Mouse (Mus musculus) heart, adult 2 months (tissue): ENCODE measurements at regions not wholly inside any gene's neighbourhood (a gene's known extent, or its start where the extent isn't known, plus 50 kb on each side); places are given as distances from the start of the nearest gene placed in this dataset.

ENCODE experiments used
- DNase-seq, 2 experiments: peaks; one replicate each; pipeline ENCODE4 v3.0.0; 2021
- H3K27ac ChIP-seq: fragments of 200-600 bp; 2 replicates; pipeline ENCODE4 v1.8.1; 2022
- H3K27me3 ChIP-seq: fragments of 200-500 bp; 2 replicates; pipeline ENCODE4 v1.6.1; 2012; ENCODE audit warnings: mild to moderate bottlenecking, low read length, inconsistent platforms, mixed read lengths; ENCODE audit not compliant: control insufficient read depth, insufficient read depth
- H3K36me3 ChIP-seq: fragments of 200-500 bp; 2 replicates; pipeline ENCODE4 v1.6.1; 2012; ENCODE audit warnings: low read length, inconsistent platforms; ENCODE audit not compliant: control insufficient read depth, insufficient read depth
- H3K4me1 ChIP-seq: fragments of 200-500 bp; 2 replicates; pipeline ENCODE4 v1.6.1; 2011; ENCODE audit warnings: low read length; ENCODE audit not compliant: control insufficient read depth, insufficient read depth
- H3K4me3 ChIP-seq: fragments of 200-600 bp; 2 replicates; pipeline ENCODE4 v1.8.1; 2022
- H3K79me2 ChIP-seq: fragments of 200-500 bp; replicated peaks from 2 replicates; pipeline ENCODE4 v1.6.1; 2012; ENCODE audit warnings: mild to moderate bottlenecking, inconsistent platforms, low read length, moderate library complexity, mixed read lengths; ENCODE audit not compliant: control insufficient read depth, insufficient read depth
- H3K9ac ChIP-seq: fragments of 200-500 bp; 2 replicates; pipeline ENCODE4 v1.6.1; 2012; ENCODE audit warnings: low read depth, mild to moderate bottlenecking, control low read depth, inconsistent platforms, low read length, mixed read lengths
- CTCF ChIP-seq: fragments of 200-600 bp; IDR thresholded peaks from 2 replicates; pipeline ENCODE4 v1.8.1; 2022; ENCODE audit warnings: antibody characterized with exemption, mild to moderate bottlenecking, moderate library complexity
- EP300 ChIP-seq: fragments of 200-500 bp; IDR thresholded peaks from 2 replicates; pipeline ENCODE4 v1.6.1; 2011; ENCODE audit warnings: low read depth, low read length, control low read depth; ENCODE audit not compliant: insufficient read depth
- POLR2A ChIP-seq: fragments of 200-500 bp; IDR thresholded peaks from 2 replicates; pipeline ENCODE4 v1.6.1; 2011; ENCODE audit warnings: mild to moderate bottlenecking, low read depth, low read length, control low read depth; ENCODE audit not compliant: insufficient read depth
- WGBS: fragments of 180-500 bp; shearing (Covaris S2); methylation state at CpG from one replicate; pipeline ENCODE4 v1.1.7; 2018; 5-methylcytosine and 5-hydroxymethylcytosine counted together
- intact Hi-C: fragments of 180-260 bp; cut with DNase I; formaldehyde crosslinking; loops from one replicate; pipeline ENCODE4 v1.15.1; 2025

DNA sequence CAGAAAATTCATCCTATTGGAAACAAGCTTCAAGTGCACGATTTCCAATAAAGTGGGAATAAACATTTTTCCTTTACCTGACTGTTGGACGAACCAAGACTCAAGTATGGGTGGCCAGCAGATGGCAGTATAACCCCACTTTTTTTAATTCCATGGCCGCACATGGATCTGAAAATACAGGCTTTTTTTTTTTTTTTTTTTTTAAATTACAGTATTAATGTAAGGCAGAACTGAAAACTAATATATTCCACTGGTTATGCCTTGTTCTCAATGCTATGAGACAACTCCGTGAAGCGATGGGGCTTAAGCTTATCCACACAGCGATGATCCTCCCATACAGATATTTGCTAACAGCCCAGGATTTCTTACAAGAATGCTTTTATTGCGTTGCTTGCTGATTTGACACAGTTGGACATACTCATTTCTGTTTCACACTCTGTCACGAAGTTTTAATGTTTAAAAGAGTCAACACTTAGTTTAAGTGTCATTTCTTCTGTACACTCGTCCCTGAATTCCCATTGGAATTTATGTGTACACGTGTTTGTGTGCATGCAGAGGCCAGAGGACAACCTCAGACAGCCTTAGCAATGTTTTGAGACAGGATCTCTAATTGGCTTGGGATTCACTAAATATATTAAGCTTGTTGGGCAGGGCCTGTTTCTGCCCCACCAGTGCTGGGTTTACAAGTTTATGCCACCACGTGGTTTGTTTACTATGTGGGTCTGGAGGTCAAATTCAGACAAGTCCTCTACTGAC is 332.3 kb downstream of the D3Ertd751e start:
- Histone ChIP-seq H3K4me3 (no peak overlapping the region), H3K36me3 (no peaks in the 10 kb centered on the region), H3K79me2 (no peaks in the 10 kb centered on the region), H3K27me3 (no peaks in the 10 kb centered on the region), H3K4me1 (no peaks in the 10 kb centered on the region), H3K27ac (no peak overlapping the region), H3K9ac (no peak overlapping the region)
- TF ChIP-seq POLR2A (no peak), CTCF (peak; percentile 71)
- WGBS, result 44% methylated on average over 11 of the region's 11 CpGs
- no peak for DNase-seq
- intact Hi-C loops, result no loop called here

DNA sequence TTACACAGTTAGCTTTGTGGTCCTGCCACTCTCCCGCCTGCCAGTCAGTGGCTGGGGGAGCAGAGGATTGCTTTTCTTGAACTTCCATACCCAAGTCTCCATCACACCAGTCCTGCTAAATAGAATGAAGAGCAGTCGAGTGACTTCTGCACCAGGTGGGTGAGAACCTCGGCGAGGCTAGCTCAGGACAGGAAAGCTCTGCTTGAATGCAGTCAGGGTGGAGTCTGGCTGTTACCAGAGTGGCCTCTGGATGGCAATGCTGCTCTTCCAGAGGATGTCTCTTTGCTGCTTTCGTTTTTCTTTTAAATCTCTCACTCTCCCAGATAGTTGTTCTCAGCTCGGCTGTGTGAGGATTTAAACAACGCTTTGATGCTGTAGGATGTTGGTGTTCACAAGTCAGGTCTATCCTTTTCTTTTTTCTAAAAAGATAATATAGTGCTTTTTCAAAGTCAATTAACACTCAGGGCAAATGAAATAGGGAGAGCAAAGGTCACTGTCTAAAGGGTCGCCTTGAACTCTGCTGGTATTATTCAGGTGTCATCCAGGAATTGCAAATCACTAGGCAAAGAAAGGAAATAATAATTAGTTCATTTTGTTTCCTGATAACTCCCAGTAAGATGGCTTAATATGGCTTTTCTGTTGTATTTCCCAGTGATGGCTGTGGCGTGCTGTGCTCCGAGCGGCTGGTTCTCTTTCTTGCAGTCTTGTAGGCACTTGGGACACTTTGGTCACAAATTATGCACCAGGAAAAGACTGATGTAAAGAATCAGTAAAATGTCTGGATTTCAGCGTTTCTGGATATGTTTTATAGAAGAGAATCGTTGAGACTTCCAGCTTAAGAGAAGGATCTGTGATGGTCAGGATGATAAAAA is 368.8 kb downstream of the D3Ertd751e start:
- Histone ChIP-seq H3K79me2 (no peaks in the 10 kb centered on the region), H3K27me3 (no peaks in the 10 kb centered on the region), H3K4me1 (no peaks in the 10 kb centered on the region), H3K27ac (no peak overlapping the region), H3K36me3 (no peaks in the 10 kb centered on the region), H3K4me3 (no peak overlapping the region), H3K9ac (no peak overlapping the region)
- intact Hi-C loops, result no loop called here
- WGBS, result 44% methylated on average over 13 of the region's 13 CpGs
- TF ChIP-seq CTCF (peak; percentile 55), POLR2A (no peak)
- no peak for DNase-seq

DNA sequence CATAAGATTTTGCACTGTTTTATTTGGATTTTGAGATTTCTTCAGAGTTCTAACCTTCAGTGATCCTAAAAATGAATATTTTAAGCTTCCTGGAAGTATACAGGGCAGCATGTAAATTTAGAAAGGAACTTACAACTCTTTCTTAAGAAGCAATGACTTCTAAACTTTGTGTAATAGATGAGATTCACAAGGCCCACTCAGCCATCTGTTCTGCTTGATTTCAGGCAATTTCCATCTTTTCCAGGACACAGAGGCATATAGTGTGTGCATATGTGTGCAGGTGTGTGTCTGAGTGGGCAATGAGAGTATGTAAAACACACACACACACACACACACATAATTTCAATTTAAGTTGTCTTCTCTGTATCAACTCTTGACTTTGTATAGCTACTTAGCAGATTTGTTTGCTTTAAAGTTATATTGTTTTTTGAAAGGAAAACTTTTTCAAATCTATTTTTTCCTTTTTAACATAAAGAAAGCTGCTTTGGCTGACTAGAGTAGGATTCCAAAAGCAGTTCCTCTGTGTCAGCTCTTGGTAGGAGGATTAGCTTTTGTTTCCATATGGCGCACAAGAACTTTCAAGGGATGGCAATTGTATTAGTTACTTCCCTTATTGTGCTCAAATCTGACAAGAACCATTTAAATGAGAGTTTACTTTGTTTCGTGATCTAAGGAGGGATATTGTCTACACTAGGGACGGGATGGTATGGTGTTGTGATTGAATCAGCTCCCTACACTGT is 387.6 kb downstream of the D3Ertd751e start:
- intact Hi-C loops, result no loop called here
- H3K4me1 ChIP-seq, result no peaks in the 10 kb centered on the region
- WGBS, result 80% methylated on average over 3 of the region's 3 CpGs
- H3K27me3 ChIP-seq, result no peaks in the 10 kb centered on the region
- H3K79me2 ChIP-seq, result no peaks in the 10 kb centered on the region
- no peak for DNase-seq
- no peaks in the 10 kb centered on the region for H3K36me3 ChIP-seq
- no peak overlapping the region for H3K4me3 ChIP-seq
- H3K27ac ChIP-seq, result no peak overlapping the region
- TF ChIP-seq EP300, result no peak
- no peak for TF ChIP-seq POLR2A
- TF ChIP-seq CTCF, result no peak
- H3K9ac ChIP-seq, result no peak overlapping the region

DNA sequence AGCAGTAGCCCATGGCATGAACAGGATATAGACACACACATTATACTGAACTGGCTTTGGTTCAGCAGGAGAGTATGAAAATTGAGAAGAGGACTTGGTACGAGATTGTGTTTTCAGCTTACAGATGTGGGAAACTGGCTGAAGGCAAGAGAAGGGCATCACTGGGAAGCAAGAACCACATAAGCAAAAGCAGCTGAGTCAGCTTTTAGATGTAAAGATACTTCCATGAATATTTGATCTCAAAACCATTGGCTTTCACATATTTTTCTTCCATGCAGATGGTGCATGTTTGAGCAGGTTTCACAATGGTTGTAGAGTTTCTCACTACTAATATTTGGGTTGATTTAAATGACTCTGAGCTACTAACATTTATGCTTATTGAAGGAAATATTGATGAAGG is 389.9 kb downstream of the D3Ertd751e start:
- TF ChIP-seq CTCF, result no peak
- WGBS, result 73% methylated on average over 1 of the region's 1 CpGs

DNA sequence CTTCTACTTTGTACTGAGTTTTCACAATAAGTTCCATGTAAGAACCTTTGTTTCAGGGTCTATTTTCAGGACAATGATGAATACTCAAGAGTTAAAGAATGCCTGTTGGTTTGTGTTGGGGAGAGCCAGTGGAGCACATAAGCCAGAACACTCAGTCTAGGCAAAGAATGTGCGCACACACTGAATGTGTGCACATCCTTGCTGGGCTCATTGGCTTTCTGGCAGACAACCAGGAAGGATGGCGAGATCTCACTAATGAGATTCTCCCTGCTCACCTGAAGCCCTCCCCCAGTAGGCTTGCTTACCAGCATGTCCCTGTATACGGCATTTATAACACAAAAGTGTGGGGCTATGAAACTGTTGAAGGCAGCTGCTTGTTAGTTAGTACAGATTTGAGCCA is 411.0 kb downstream of the D3Ertd751e start:
- TF ChIP-seq EP300, result no peak
- DNase-seq, result no peak
- H3K36me3 ChIP-seq, result no peaks in the 10 kb centered on the region
- no peaks in the 10 kb centered on the region for H3K27me3 ChIP-seq
- no peak overlapping the region for H3K27ac ChIP-seq
- no peak overlapping the region for H3K9ac ChIP-seq
- WGBS, result 80% methylated on average over 3 of the region's 3 CpGs
- no peaks in the 10 kb centered on the region for H3K4me1 ChIP-seq
- intact Hi-C loops, result no loop called here
- H3K79me2 ChIP-seq, result no peaks in the 10 kb centered on the region
- H3K4me3 ChIP-seq, result no peak overlapping the region

More for the DNA sequence above, 389.9 kb downstream of the D3Ertd751e start:
- intact Hi-C loops, result no loop called here
- no peak overlapping the region for H3K4me3 ChIP-seq
- no peak for DNase-seq
- no peaks in the 10 kb centered on the region for H3K36me3 ChIP-seq
- no peaks in the 10 kb centered on the region for H3K4me1 ChIP-seq
- no peak overlapping the region for H3K27ac ChIP-seq
- no peak overlapping the region for H3K9ac ChIP-seq
- H3K27me3 ChIP-seq, result no peaks in the 10 kb centered on the region
- no peaks in the 10 kb centered on the region for H3K79me2 ChIP-seq

DNA sequence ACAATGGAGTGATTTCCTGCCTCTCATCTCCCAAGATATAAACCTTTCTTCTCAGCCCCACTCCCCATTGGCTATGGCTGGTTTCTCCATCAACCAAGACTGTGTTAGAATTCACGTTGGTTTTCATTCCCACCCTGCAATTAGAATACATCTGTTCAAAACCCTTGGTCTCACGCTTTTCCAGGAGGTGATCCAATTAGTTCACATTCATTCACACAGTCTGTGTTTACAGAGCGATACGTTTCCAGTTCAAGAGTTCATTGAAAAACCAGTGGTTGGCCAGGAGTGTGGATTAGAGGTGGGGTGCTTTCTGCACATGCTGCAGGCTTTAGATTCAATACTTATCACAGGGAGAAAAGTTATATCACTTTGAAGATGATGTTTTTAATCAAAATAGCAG is 412.5 kb downstream of the D3Ertd751e start:
- H3K9ac ChIP-seq, result no peak overlapping the region
- H3K36me3 ChIP-seq, result no peaks in the 10 kb centered on the region
- no peaks in the 10 kb centered on the region for H3K27me3 ChIP-seq
- no peak for DNase-seq
- intact Hi-C loops, result no loop called here
- TF ChIP-seq EP300 (no peak), CTCF (no peak), POLR2A (no peak)
- H3K4me1 ChIP-seq, result no peaks in the 10 kb centered on the region
- H3K4me3 ChIP-seq, result no peak overlapping the region
- H3K79me2 ChIP-seq, result no peaks in the 10 kb centered on the region
- 58% methylated on average over 4 of the region's 4 CpGs for WGBS
- no peak overlapping the region for H3K27ac ChIP-seq
